Mouse (Mus musculus): Measurements from ENCODE around the gene Psma4.

DNA sequence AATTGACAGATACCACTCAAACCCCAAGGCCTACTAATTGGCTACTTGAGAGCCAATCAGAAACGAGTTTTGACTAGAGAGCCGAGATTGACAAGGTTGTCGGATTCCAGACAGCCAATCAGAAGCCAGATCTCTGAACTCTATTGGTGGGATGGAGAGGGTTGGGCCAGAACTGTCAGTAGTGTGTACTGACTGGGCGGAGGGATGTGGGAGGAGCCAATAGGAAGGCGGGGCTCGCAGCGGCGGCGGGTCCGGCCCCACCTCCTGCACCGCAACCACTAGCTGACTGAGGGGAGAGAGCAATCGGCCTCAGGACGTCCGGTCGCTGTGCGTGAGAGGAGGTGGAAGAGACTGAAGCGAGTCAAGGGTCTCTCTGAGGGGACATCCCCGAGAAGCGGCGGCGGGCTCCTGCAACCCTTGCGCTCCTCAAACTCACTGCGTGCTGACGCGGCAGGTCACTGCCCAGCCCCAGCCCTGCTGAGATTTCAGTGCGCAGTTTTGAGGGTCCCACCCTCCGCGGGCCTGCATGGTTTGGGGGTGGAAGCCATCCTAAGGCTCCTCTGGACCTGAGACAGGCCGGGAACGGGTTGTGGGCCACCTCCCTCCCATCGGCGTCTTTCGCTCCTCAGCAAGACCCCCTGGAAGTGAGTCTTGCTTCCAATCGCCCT, 33.4 kb upstream of the Psma4 start, which contains the start of gene Hykk:
- TF ChIP-seq POLR2A (IDR thresholded peaks at IDR 0.05; ENCODE audit: low read depth, low read length) (no peak), CTCF (IDR thresholded peaks at IDR 0.05; ENCODE audit: extremely low read depth, insufficient read depth, insufficient read length, insufficient replicate concordance) (no peak)
